Mouse (Mus musculus): ENCODE data around the gene Tnrc18. TPM values are rescaled to one million over a fixed set of nuclear protein-coding genes. Genes with fewer than 3 reads are reported as not detected.
A peak's percentile ranks its signal among the peaks of the same experiment; 100 is the strongest.

The Tnrc18 gene
- total RNA-seq, 2 experiments from 2014 or later, result 135 to 137 TPM

- peak; percentile 52 to 70 for DNase-seq (ENCODE audit: low spot score in 2 of 2)
Measured at GRCm38 (mm10) chr5:142823096-142824062, 5.9 kb upstream of the Tnrc18 start.

- peak in 1 of 2 experiments; percentile 21 for DNase-seq (ENCODE audit: low spot score in 2 of 2)
Measured at GRCm38 (mm10) chr5:142822286-142823095, 5.0 kb upstream of the Tnrc18 start.

DNA sequence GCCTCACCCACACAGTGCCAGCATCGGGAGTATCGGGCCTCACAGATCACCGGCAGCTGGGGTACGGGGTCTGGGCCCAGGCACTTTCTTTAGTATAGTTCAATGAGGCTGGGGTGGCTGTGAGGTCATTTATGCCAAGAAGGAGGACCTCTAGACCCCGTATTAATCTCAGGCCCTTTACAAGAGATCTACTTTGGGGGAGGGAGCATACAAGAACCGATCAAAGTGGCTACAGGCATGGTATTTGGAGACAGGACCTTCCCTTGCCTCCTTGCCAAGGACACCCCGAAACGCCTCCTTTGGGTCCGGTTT is 4.5 kb upstream of the Tnrc18 start:
- DNase-seq (ENCODE audit: low spot score in 2 of 2), result no peak

- DNase-seq (ENCODE audit: low spot score in 2 of 2), result peak; percentile 65 to 78
Measured at GRCm38 (mm10) chr5:142821266-142821973, 4.0 kb upstream of the Tnrc18 start.

GRCm38 (mm10) chr5:142820276-142821265 is 3.1 kb upstream of the Tnrc18 start:
- DNase-seq (ENCODE audit: low spot score in 2 of 2), result peak; percentile 54 to 78

DNA sequence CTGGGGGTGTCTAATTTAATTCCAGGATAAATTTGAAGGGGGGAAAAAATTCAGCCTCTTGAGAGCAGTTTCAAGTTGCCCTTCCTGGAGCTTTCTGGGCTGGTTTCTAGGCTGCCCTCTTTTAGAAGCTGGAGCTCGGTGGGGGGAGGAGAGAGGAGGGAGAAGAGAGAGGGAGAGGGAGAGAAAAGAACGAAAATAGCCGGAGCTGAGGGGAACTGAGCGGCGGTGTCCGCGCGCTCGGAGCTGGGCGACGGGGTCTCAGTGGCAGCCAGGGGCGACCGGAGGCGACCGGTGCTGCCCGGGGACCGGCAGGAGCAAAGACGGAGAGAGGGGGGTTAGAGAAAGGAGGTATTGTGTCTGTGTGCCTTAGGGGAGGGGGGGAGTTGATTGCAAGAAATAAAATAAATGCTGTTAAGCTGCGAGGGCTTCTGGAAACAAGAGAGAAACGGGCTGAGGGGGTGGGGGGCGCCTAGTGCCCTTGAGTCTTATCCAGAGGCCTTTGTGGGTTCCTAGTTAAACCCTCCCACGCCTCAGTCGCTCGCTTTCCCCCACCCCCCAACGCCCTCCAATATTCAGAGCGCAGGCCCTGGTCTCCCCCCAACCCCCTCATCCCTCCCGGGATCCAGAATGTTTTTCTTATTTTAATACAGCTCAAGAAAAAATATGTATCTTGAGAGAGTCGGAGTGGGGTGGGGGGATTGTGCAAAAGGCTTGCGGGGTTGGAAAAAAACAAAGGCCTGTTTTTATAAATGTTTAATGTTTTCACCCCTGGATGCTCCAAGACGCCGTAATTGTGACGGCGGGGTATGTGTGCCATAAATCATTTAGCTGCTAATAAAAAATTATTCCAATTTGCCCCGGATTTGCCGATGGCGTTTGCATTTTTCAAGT is 2.2 kb upstream of the Tnrc18 start:
- DNase-seq (ENCODE audit: low spot score in 2 of 2), result peak; percentile 76 to 81

DNA sequence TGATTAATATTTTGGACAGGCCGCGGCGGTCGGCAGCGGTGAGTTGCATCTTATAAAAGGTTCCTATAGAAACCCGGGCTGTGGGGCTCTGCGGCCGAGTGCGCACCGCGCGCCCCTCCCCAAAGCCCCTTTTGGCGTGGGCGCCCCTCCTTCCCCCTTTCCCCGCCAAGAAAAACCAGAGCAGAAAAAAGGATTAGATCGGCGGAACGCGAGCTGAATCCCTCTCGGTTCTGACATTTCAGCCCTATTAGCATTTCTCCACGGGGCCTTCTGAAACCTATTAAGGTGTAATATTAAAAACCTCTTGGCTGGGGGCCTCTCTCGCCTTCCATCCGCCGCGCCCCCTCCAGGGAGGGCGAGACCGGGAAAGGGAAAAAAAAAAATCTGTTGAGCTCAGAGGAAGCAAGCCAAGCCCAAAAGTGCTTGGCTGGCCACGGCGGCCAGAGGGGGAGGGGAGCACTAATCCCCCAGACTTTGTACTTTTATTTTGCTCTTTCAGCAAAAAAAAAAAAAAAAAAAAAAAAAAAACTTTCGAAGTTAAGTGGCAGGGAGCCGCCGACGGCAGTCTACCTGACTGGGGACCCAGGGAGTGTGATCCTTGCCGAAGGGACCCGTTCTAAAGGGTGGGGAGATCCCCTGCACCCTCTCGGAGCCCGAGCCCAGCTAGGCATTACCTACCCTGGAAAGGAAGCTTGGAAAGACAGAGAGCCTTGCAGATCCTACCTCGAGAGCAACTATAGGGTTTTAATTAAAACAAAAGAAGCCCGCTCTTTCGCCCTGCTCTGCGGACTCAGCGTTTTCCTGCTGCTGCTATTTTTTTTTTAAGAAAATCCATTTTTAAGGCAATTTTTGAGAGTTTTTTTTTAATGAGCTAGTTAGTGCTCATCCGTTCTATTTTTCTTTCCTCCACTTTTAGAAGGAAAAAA is 1.2 kb upstream of the Tnrc18 start:
- peak in 1 of 2 experiments; percentile 70 for DNase-seq (ENCODE audit: low spot score in 2 of 2)

GRCm38 (mm10) chr5:142816811-142817523 is 495 bp downstream of the Tnrc18 start:
- peak; percentile 61 to 79 for DNase-seq (ENCODE audit: low spot score in 2 of 2)

- DNase-seq (ENCODE audit: low spot score in 2 of 2), result peak in 1 of 2 experiments; percentile 51
Measured at GRCm38 (mm10) chr5:142816031-142816810, 1.2 kb downstream of the Tnrc18 start.

DNA sequence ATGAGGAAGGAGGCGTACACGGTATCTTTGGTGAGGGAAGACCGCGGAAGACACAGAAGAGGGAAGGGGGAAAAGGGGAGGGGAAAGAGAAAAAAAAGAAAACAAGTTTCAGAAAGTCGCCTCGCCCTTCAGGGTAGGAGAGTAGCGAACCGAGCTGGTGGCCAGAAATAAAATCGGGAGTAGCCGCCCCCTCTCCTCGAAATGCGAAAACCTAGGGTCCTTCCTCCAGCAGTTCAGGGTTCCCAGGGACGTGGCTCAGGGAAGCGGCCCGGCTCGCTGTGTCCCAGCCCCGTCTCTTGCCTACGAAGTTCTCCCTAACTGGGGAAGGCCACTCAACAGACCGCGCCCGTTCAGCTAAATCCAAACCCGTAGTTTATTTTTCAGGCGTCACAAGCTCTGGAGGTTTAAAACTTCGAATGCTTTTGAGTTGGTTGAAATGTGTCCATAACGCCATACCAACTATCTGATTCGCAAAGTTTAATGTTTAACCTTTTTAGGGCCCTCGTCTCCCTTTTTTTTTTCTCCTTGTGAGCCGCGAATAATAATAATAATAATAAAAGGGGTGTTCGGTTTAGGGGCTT is 2.0 kb downstream of the Tnrc18 start:
- no peak for DNase-seq (ENCODE audit: low spot score in 2 of 2)

GRCm38 (mm10) chr5:142814711-142815420 is 2.6 kb downstream of the Tnrc18 start:
- no peak for DNase-seq (ENCODE audit: low spot score in 2 of 2)

DNA sequence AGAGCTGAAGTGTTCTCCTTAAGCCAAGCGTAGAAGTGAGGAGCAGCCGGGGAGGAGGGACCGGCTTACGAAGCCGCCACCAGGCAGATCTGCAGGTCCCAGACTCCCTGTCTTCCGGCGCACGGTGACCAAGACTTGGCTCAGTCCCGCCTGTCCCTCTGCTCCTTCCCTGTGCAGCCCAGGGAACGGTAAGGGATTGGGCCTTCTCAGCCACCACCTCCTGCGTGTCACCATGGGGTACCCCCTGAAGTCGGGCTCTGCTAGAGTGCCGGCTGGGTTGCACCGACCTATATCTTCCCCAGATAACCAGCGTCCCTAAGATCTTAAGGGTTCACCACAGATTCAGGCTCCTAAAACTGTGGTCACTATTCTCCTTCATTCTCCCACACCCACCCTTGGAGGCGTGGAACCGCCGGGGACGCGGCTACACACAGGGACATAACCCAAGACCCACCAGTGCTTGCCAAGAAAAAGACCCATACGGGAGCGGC is 3.3 kb downstream of the Tnrc18 start:
- peak in 1 of 2 experiments; percentile 51 for DNase-seq (ENCODE audit: low spot score in 2 of 2)

GRCm38 (mm10) chr5:142813722-142814111 is 3.7 kb downstream of the Tnrc18 start:
- peak in 1 of 2 experiments; percentile 45 for DNase-seq (ENCODE audit: low spot score in 2 of 2)

- DNase-seq (ENCODE audit: low spot score in 2 of 2), result peak in 1 of 2 experiments; percentile 48
Measured at GRCm38 (mm10) chr5:142812976-142813721, 4.3 kb downstream of the Tnrc18 start.

DNA sequence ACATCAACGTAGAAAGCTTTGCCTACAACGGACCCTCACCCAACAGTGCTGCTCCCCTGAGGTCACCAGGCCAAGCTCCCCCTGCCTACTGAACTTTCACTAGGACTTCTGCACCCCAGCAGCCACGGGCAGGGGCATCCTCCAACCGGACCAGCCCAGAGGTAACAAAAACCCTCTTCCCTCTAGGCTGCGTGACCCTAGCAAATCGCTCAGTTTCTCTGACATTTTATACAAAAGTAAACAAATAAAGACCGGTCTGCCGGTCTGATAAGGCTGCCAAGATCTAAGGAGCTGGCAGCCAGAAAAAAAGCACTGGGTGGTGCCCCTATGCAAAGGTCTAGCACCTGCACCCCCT is 4.9 kb downstream of the Tnrc18 start:
- DNase-seq (ENCODE audit: low spot score in 2 of 2), result no peak

Measured in layer of hippocampus, adult 18-20 months (tissue).